Mouse (Mus musculus) kidney, postnatal 0 days (tissue): Measurements from ENCODE around the gene Mnt. TPM values are rescaled to one million over a fixed set of nuclear protein-coding genes. Genes with fewer than 3 reads are reported as not detected.

Experiments
- ATAC-seq: fragments of 200-750 bp; cut with Nextera tagmentation; replicated peaks from 2 replicates; pipeline ENCODE4 v1.8.0; 2017; ENCODE audit warnings: low read depth, moderate number of reproducible peaks, moderate TSS enrichment, moderate library complexity; ENCODE audit not compliant: low FRiP score
- DNase-seq: peaks from one replicate; pipeline ENCODE4 v3.0.0-alpha.2; 2016; ENCODE audit warnings: low spot score
- H3K27ac ChIP-seq: fragments of 300-500 bp; sonication (generic); 2 replicates; pipeline ENCODE4 v1.5.1; 2014; ENCODE audit warnings: mild to moderate bottlenecking
- H3K27me3 ChIP-seq: fragments of 300-500 bp; sonication (generic); 2 replicates; pipeline ENCODE4 v1.6.1; 2014; ENCODE audit warnings: low read length, mixed read lengths; ENCODE audit not compliant: insufficient read depth
- H3K36me3 ChIP-seq: fragments of 300-500 bp; sonication (generic); 2 replicates; pipeline ENCODE4 v1.6.1; 2014; ENCODE audit warnings: low read length, mixed read lengths; ENCODE audit not compliant: insufficient read depth
- H3K4me1 ChIP-seq: fragments of 300-500 bp; sonication (generic); replicated peaks from 2 replicates; pipeline ENCODE4 v1.6.1; 2014; ENCODE audit warnings: antibody characterized with exemption, low read length, mixed read lengths; ENCODE audit not compliant: insufficient read depth
- H3K4me2 ChIP-seq: fragments of 300-500 bp; sonication (generic); 2 replicates; pipeline ENCODE4 v1.6.1; 2014; ENCODE audit warnings: mild to moderate bottlenecking, low read length, moderate library complexity, mixed read lengths
- H3K4me3 ChIP-seq: fragments of 300-500 bp; sonication (generic); replicated peaks from 2 replicates; pipeline ENCODE4 v1.5.1; 2014; ENCODE audit warnings: low read depth, low read length
- H3K9ac ChIP-seq: fragments of 300-500 bp; sonication (generic); 2 replicates; pipeline ENCODE4 v1.6.1; 2014; ENCODE audit warnings: low read depth, low read length
- H3K9me3 ChIP-seq: fragments of 300-500 bp; sonication (generic); replicated peaks from 2 replicates; pipeline ENCODE4 v1.6.1; 2016; ENCODE audit warnings: low read length, inconsistent platforms, mixed read lengths
- CTCF ChIP-seq: IDR thresholded peaks from 2 replicates; pipeline ENCODE4 v1.5.1; 2016; ENCODE audit warnings: antibody characterized with exemption, low read depth, mild to moderate bottlenecking, moderate library complexity
- WGBS: fragments of 180-500 bp; shearing (Covaris S2); extraction: QIAGEN DNeasy Blood & Tissue Kit; methylation state at CpG from one replicate; pipeline ENCODE4 v1.1.7; 2014; 5-methylcytosine and 5-hydroxymethylcytosine counted together
- polyA plus RNA-seq: library from polyadenylated mRNA; unstranded; fragments of >200 nt; fragmentation: Nextera tagmentation; extraction: Ambion mirVana; gene quantifications from 2 replicates; pipeline ENCODE4 v1.2.1, GENCODE M21; 2015

Gene Mnt
- polyA plus RNA-seq, 1 experiment from 2014 or later = 5.7 TPM

- WGBS = 81% methylated on average over 6 of the region's 6 CpGs
- Histone ChIP-seq H3K4me2 (no peak overlapping the region), H3K9ac (no peak overlapping the region), H3K27ac (no peak overlapping the region), H3K4me1 (no peaks in the 10 kb centered on the region), H3K36me3 (0 out of 2 replicates have a peak, but pooled peaks cover 5% of the 10 kb centered on the region), H3K9me3 (no peaks in the 10 kb centered on the region), H3K27me3 (no peaks in the 10 kb centered on the region), H3K4me3 (no peak overlapping the region)
- ATAC-seq (no peak), DNase-seq (no peak)
- TF ChIP-seq CTCF = no peak
Observed at GRCm38 (mm10) chr11:74869603-74870002, 38.9 kb downstream of the Mnt start.

- TF ChIP-seq CTCF = no peak
- Histone ChIP-seq H3K4me1 (no peaks in the 10 kb centered on the region), H3K4me2 (no peak overlapping the region)
Observed at GRCm38 (mm10) chr11:74870544-74870943, 39.8 kb downstream of the Mnt start.

GRCm38 (mm10) chr11:74870991-74871622 is 40.4 kb downstream of the Mnt start:
- WGBS = 25% methylated on average over 12 of the region's 12 CpGs
- TF ChIP-seq CTCF = peak; percentile 45
- DNase-seq = peak; percentile 34
- H3K9me3 ChIP-seq = no peaks in the 10 kb centered on the region
- H3K4me2 ChIP-seq = no peak overlapping the region
- no peak overlapping the region for H3K4me3 ChIP-seq
- no peak overlapping the region for H3K27ac ChIP-seq
- no peak for ATAC-seq
- no peaks in the 10 kb centered on the region for H3K27me3 ChIP-seq
- no peaks in the 10 kb centered on the region for H3K4me1 ChIP-seq
- H3K36me3 ChIP-seq = 0 out of 2 replicates have a peak, but pooled peaks cover 5% of the 10 kb centered on the region
- H3K9ac ChIP-seq = no peak overlapping the region

More at GRCm38 (mm10) chr11:74870544-74870943, 39.8 kb downstream of the Mnt start:
- Histone ChIP-seq H3K27ac (no peak overlapping the region), H3K4me3 (no peak overlapping the region), H3K9ac (no peak overlapping the region), H3K9me3 (no peaks in the 10 kb centered on the region), H3K36me3 (0 out of 2 replicates have a peak, but pooled peaks cover 5% of the 10 kb centered on the region), H3K27me3 (no peaks in the 10 kb centered on the region)
- no peak for DNase-seq
- ATAC-seq = no peak
- 60% methylated on average over 4 of the region's 4 CpGs for WGBS

GRCm38 (mm10) chr11:74874630-74875029 is 43.9 kb downstream of the Mnt start:
- Histone ChIP-seq H3K4me1 (peaks cover 5% of the 10 kb centered on the region; the same call in 1 of the 2 replicates), H3K36me3 (no peaks in the 10 kb centered on the region), H3K4me3 (no peak overlapping the region), H3K27me3 (no peaks in the 10 kb centered on the region), H3K9me3 (no peaks in the 10 kb centered on the region), H3K27ac (no peak overlapping the region), H3K4me2 (no peak overlapping the region), H3K9ac (no peak overlapping the region)
- no peak for TF ChIP-seq CTCF
- no peak for ATAC-seq
- peak; percentile 49 for DNase-seq
- WGBS = 44% methylated on average over 3 of the region's 3 CpGs

- WGBS = 6% methylated on average over 9 of the region's 9 CpGs
- Histone ChIP-seq H3K9me3 (no peaks in the 10 kb centered on the region), H3K27me3 (no peaks in the 10 kb centered on the region), H3K4me1 (peaks cover 5% of the 10 kb centered on the region; the same call in 1 of the 2 replicates), H3K27ac (no peak overlapping the region), H3K4me2 (peak overlapping the region; percentile 23; the same call in 1 of the 2 replicates), H3K36me3 (no peaks in the 10 kb centered on the region), H3K4me3 (no peak overlapping the region), H3K9ac (no peak overlapping the region)
- peak; percentile 69 for ATAC-seq
- TF ChIP-seq CTCF = no peak
- DNase-seq = peak; percentile 72
Observed at GRCm38 (mm10) chr11:74876801-74877200, 46.1 kb downstream of the Mnt start.

- no peak for ATAC-seq
- no peak overlapping the region for H3K4me2 ChIP-seq
- TF ChIP-seq CTCF = no peak
- no peak overlapping the region for H3K9ac ChIP-seq
- no peak overlapping the region for H3K4me3 ChIP-seq
- H3K27me3 ChIP-seq = no peaks in the 10 kb centered on the region
- 84% methylated on average over 9 of the region's 9 CpGs for WGBS
- H3K4me1 ChIP-seq = peaks cover 5% of the 10 kb centered on the region; the same call in 1 of the 2 replicates
- no peak overlapping the region for H3K27ac ChIP-seq
- no peaks in the 10 kb centered on the region for H3K9me3 ChIP-seq
- H3K36me3 ChIP-seq = no peaks in the 10 kb centered on the region
- no peak for DNase-seq
Observed at GRCm38 (mm10) chr11:74880999-74881398, 50.3 kb downstream of the Mnt start.
